Mouse (Mus musculus) embryonic stem cell, embryonic (primary cell): Measurements from ENCODE around the gene Gm43064.
"Not testable (repeated sequence)": the region's sequence is repeated elsewhere in the genome, so short reads cannot be mapped to it uniquely, and the experiment has no call there.

ENCODE experiments used
- CTCF ChIA-PET, 4 experiments: fragments of 300-600 bp in 2 of 4; fragments of 350-600 bp in 2 of 4; sonication (Branson Sonifier 250); formaldehyde crosslinking; loops; one replicate each; lab custom pipeline; 2022; ENCODE audit warnings: inconsistent platforms in 2 of 4; lab: Charles Lee
- POLR2A ChIA-PET, 4 experiments: fragments of 300-600 bp in 2 of 4; fragments of 350-600 bp in 2 of 4; sonication (Branson Sonifier 250); formaldehyde crosslinking; loops; one replicate each; lab custom pipeline; 2022; ENCODE audit warnings: antibody characterized with exemption in 4 of 4, inconsistent platforms in 1 of 4; lab: Charles Lee

Gm43064 gene

DNA sequence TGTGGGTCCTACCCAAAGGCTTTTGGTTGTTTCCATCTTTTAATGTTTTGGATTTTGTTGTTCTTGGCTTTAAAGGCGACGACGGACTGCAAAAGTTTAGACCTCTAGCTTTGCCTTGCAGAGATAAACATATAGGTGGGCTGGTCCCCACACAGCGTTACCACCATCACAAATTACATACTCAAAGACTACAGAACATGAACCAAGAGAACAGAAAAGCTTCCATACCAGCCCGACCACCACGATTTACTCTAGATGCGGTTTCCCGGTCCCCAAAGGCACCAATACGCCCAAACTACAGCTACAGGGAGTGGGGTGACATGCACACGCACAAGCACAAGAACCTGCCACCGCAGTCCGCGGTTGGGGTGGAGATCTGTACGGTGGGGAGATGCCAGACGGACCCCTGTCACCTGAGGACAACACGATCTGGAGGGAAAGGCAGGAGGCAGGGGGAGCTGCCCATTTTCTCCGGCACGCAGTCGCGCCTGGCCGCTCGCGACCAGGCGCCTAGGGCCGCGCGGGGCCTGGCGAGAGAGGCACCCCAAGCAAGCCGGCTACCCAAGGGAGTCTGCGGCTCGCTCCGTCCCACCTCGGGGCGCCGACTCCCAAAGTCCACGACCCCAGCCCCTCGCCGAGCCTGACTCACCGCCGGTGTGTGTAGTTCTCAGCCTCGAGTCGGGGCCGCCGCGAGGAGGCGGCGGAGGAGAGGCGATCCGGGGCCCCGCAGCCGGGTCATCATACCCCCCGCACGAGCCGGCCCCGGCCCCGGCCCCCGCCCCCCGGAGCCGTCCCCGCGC is 18.8 kb upstream of the Gm43064 start:
- CTCF ChIA-PET = interaction anchor here (0.5 to 1.1 kb wide), 6 partner anchors 19 to 971 kb away, joined by 3 to 10 read pairs (median 3); partner anchors contain the start of genes Ap4b1 (in 2 of the 4), Dclre1b (in 2 of the 4) and Gm43064 (in 2 of the 4)
- POLR2A ChIA-PET = interaction anchor here (0.5 to 9.2 kb wide), 34 partner anchors 8 to 651 kb away, joined by 3 to 166 read pairs (median 4); partner anchors contain the start of genes Ap4b1 (in 4 of the 4), Dclre1b (in 4 of the 4), Gm43064 (in 4 of the 4) and Rsbn1 (in 2 of the 4)

DNA sequence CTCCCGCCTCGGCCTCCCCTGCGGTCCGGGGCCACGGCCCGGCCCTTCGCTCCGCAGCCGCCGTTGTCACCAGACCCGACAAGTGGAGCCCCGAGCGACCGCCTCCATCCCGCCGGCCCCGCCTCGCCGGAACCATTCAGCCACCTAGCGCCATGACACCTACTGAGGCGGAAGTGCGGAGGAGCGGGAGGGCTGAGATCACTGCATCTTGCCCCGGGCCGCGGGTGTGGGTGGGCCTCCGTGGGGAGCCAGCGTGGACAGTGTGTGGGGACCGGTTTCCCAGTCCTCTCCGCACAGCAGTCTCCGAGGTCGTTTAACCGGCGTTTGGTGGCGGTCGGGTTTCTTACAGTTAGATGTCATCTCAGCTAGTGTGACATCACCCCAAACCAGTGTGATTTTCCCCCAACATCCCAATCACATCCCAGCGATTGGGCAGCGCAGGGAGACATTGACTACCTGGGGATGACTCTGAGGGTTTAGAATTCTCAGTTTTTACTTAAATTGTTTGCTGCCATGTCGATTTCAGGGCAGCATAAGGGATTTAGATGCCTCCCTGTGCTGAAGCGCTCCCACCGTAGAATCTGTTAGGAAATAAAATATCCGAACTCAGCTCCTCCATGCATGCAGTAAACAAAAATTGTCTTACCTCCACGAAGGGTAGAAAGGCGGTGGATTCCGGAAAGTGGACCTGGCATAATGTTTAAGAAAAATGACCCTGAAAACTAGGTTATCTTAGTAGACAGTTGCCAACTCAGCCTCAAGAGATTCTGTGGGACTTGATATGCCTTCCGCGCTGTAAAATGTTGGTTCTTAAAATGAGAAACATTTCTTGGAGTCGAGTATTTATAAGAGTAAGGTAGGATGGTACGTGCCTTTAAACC is 17.9 kb upstream of the Gm43064 start, which contains the start of gene Hipk1:
TSS of gene Hipk1 (minus strand) at position 334 of the 881 bp plus-strand sequence.
- ChIA-PET POLR2A (interaction anchor here in 3 of 4 experiments (0.5 to 9.2 kb wide), 20 partner anchors 9 to 408 kb away, joined by 3 to 166 read pairs (median 4); partner anchors contain the start of genes Ap4b1 (in 3 of the 3), Dclre1b (in 3 of the 3), Gm43064 (in 3 of the 3) and Rsbn1 (in 1 of the 3)), CTCF (interaction anchor here in 2 of 4 experiments (0.5 to 1.0 kb wide), 2 partner anchors 18 to 833 kb away, joined by 3 to 4 read pairs; partner anchors contain the start of genes Ap4b1 (in 1 of the 2), Dclre1b (in 1 of the 2) and Gm43064 (in 1 of the 2))

- CTCF ChIA-PET = interaction anchor here in 1 of 4 experiments (1.0 kb wide), 1 partner anchor 17 kb away, joined by 3 read pairs; the partner anchor contains the start of genes Ap4b1, Dclre1b and Gm43064
- POLR2A ChIA-PET = interaction anchor here in 3 of 4 experiments (1.0 to 9.2 kb wide), 8 partner anchors 9 to 19 kb away, joined by 3 to 166 read pairs (median 19); partner anchors contain the start of genes Ap4b1 (in 3 of the 3), Dclre1b (in 3 of the 3) and Gm43064 (in 3 of the 3)
Measured at GRCm38 (mm10) chr3:103792111-103792406, 17.3 kb upstream of the Gm43064 start.

- CTCF ChIA-PET = interaction anchor here in 1 of 4 experiments (0.8 kb wide), 1 partner anchor 59 kb away, joined by 3 read pairs; no protein-coding TSS in a partner anchor
Measured at GRCm38 (mm10) chr3:103792566-103792965, 16.8 kb upstream of the Gm43064 start.

DNA sequence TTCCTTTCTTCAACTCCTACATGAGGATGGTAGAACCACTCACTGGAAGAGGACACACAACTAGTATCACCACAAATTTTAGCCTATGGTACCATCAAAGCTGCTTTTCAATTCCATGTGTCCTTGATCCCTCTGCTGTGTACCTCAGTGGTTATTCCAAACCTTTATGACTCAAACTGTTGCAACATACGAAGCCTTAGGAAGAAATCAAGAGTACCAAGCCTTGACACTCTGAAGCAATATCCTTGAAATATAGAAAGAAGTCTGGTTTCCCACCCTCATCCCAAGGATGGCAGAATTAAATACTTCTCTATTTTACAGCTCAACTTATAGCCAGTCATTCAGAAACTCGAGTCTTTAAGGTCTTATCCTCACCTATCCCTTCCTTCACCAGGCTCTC is 13.0 kb upstream of the Gm43064 start:
- CTCF ChIA-PET = no interaction called here
- POLR2A ChIA-PET = no interaction called here

More at GRCm38 (mm10) chr3:103792566-103792965, 16.8 kb upstream of the Gm43064 start:
- POLR2A ChIA-PET = interaction anchor here in 2 of 4 experiments (0.7 to 1.8 kb wide), 6 partner anchors 17 to 703 kb away, joined by 3 to 9 read pairs (median 3); partner anchors contain the start of genes Ap4b1 (in 2 of the 2), Dclre1b (in 2 of the 2) and Gm43064 (in 2 of the 2)

DNA sequence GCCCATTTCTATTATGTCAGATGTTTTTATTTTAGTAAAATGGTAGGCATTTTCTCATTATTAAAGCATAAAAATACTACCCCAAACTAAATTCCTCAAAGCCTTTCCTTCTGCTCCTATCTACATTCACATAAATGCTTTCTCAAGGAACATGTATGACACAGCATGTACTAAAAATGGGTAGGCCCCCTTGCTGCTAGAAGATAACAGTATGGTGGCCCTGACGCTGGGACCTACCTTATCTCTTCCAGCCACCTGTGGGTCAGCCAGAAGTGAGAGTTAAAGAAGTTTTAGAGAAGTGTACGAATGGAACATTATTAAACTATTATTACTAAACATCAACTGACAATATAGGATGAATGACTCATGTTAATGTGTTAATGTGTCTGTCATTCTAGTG is 9.9 kb upstream of the Gm43064 start:
- ChIA-PET POLR2A (no interaction called here), CTCF (no interaction called here)

- ChIA-PET POLR2A (interaction anchor here in 2 of 4 experiments (0.5 to 1.4 kb wide), 6 partner anchors 10 to 739 kb away, joined by 3 to 9 read pairs (median 3); partner anchors contain the start of gene Hipk1 (in 2 of the 2)), CTCF (interaction anchor here in 1 of 4 experiments (1.2 kb wide), 1 partner anchor 86 kb away, joined by 3 read pairs; no protein-coding TSS in a partner anchor)
Measured at GRCm38 (mm10) chr3:103801631-103802531, 7.5 kb upstream of the Gm43064 start.

- ChIA-PET CTCF (no interaction called here), POLR2A (interaction anchor here in 2 of 4 experiments (0.9 to 1.6 kb wide), 2 partner anchors 13 to 29 kb away, joined by 3 read pairs; no protein-coding TSS in a partner anchor)
Measured at GRCm38 (mm10) chr3:103802861-103803260, 6.5 kb upstream of the Gm43064 start.

DNA sequence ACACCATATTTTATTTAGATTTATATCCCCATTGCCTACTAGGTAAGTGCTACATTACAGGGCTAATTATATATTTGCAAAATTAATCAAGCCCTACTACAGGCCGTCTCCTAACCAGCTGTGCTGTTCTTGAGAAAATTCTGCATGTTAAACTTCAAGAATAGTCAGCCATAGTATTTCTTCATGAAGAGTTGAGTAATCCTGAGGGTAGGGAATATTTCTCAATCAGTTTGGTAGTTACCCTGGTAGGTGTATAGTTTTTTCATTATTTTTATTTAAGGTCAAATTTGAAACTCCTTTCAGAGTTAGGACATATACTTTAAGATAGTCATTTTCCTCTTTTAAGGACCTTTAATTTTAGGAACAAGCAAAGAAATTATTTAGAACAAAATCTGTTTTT is 3.7 kb upstream of the Gm43064 start:
- ChIA-PET POLR2A (no interaction called here), CTCF (no interaction called here)

GRCm38 (mm10) chr3:103809799-103810150 is 402 bp downstream of the Gm43064 start:
- ChIA-PET CTCF (interaction anchor here in 3 of 4 experiments (0.6 to 1.1 kb wide), 5 partner anchors 18 to 72 kb away, joined by 3 to 8 read pairs (median 3); partner anchors contain the start of genes Hipk1 (in 1 of the 3) and Olfml3 (in 1 of the 3)), POLR2A (interaction anchor here (0.6 to 3.3 kb wide), 40 partner anchors 11 to 829 kb away, joined by 3 to 65 read pairs (median 4); partner anchors contain the start of genes Hipk1 (in 3 of the 4), Rsbn1 (in 2 of the 4), Magi3 (in 1 of the 4) and Slc16a1 (in 1 of the 4))

DNA sequence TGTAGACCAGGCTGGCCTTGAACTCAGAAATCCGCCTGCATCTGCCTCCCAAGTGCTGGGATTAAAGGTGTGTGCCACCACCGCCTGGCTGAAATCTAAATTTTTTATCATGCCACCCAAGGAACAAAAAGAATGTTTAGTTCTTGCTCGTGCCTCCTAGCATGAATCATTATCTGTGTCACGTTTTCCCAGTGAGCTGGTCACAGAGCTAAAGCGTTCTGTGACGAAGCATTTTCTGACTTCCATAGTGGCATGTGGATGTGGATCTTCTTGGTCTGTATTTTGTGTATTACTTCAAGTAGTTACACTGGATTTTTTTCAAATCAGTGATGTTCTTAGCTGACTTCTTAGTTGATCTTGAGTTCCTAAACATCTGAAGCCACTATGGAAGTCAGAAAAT is 1.6 kb downstream of the Gm43064 start:
- ChIA-PET POLR2A (interaction anchor here in 2 of 4 experiments (0.8 to 3.3 kb wide), 5 partner anchors 17 to 103 kb away, joined by 3 to 65 read pairs (median 12); partner anchors contain the start of genes Hipk1 (in 2 of the 2) and Rsbn1 (in 2 of the 2)), CTCF (no interaction called here)

GRCm38 (mm10) chr3:103827548-103827947 is 18.2 kb downstream of the Gm43064 start:
- POLR2A ChIA-PET = interaction anchor here in 1 of 4 experiments (1.1 to 1.2 kb wide), 2 partner anchors 9 to 34 kb away, joined by 3 read pairs; no protein-coding TSS in a partner anchor
- CTCF ChIA-PET = interaction anchor here in 1 of 4 experiments (1.4 kb wide), 1 partner anchor 24 kb away, joined by 3 read pairs; no protein-coding TSS in a partner anchor

DNA sequence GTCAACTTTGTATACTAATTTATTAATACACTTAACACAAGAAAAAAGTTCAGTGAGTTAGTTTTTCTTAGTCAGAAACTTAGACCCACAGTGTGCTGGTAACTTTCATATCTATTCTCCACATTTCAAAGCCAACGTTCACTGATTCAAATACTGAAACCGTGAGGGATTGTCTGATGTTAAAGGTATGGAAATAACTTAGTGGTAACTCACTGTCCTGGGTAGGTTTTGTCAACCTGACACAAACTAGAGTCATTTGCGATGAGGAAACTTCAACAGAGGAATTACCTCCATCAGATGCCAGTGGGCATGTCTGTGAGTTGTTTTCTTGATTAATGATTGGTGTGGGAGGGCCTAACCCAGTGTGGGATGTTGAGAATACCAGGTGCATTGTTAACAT is 19.7 kb downstream of the Gm43064 start:
- CTCF ChIA-PET = no interaction called here
- POLR2A ChIA-PET = interaction anchor here in 1 of 4 experiments (1.3 to 1.8 kb wide), 3 partner anchors 22 to 85 kb away, joined by 3 to 6 read pairs (median 4); partner anchors contain the start of gene Rsbn1

DNA sequence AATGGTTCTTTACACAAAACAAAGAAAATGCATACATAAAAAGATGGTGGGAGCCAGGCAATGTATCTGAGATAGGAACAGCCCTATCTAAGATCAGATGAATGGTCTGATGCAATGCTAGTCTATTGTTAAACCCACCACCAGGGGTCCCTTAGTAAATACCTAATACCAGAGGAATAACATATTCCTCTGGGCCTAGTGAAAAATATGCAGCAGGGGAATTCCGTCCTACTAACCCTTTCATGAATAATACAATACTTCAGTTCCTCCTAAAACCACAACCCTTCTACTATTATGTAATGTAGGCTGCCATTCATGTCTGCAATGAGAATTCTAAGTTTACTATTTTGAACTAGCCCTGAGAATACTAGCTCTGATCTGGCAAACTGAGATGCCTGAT is 21.3 kb downstream of the Gm43064 start:
- POLR2A ChIA-PET = interaction anchor here in 1 of 4 experiments (1.2 to 2.3 kb wide), 4 partner anchors 9 to 83 kb away, joined by 3 to 7 read pairs (median 4); partner anchors contain the start of gene Rsbn1
- CTCF ChIA-PET = not testable (repeated sequence)

DNA sequence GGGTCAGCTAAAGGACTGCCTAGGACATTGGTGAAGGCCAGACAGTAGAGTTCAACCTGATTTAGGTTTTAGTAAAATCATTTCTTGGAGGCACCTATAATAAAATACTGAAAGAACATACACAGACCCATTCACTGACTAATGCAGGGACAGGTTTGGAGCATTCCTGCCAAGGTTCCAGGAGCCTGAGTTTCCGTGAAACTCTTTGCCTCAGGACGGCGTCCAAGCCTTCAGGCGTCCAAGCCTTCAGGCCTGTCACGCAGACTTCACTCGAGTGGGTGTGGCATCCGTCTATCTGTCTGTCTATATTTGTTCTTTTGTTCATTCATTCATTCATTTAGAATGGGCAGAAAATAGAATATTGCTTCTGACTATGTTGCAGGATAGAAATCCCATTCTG is 21.8 kb downstream of the Gm43064 start:
- CTCF ChIA-PET = no interaction called here

DNA sequence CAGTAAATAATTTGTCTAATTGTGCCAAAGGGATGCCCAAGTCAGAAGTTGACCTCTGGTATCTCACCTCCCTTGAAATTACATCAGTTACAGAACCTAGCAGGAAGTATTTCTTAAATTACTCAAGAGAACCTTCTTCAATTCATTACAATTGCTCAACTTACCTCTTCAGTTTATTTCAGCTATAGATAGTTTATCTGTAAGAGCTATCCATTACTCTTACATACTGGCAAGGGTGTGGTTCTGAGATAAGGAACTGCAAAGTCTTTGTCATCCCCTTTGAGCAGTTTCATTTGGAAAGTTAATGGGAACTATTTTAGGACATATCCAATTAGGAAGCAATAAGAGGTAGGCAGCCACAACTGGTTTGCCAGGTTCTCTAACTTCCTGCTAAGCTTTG is 23.1 kb downstream of the Gm43064 start, which contains the start of gene Bcl2l15:
TSS of gene Bcl2l15 (plus strand) at position 176 of the 400 bp plus-strand sequence.
- ChIA-PET POLR2A (interaction anchor here in 3 of 4 experiments (0.6 to 0.9 kb wide), 4 partner anchors 61 to 594 kb away, joined by 3 to 4 read pairs (median 4); no protein-coding TSS in a partner anchor), CTCF (interaction anchor here in 1 of 4 experiments (0.6 kb wide), 1 partner anchor 692 kb away, joined by 3 read pairs; no protein-coding TSS in a partner anchor)

More for the DNA sequence above, 21.8 kb downstream of the Gm43064 start:
- POLR2A ChIA-PET = interaction anchor here in 1 of 4 experiments (0.7 to 2.3 kb wide), 3 partner anchors 19 to 51 kb away, joined by 3 to 7 read pairs (median 4); no protein-coding TSS in a partner anchor
